Mouse (Mus musculus) bone marrow, adult 2 months (tissue): ENCODE data around the gene Ldlrad1. TPM values are rescaled to one million over a fixed set of nuclear protein-coding genes. Genes with fewer than 3 reads are reported as not detected.

Source experiments
- H3K27ac ChIP-seq: fragments of 200-500 bp; 2 replicates; pipeline ENCODE4 v1.5.1; 2012; ENCODE audit warnings: low read depth, mild to moderate bottlenecking, control low read depth, inconsistent platforms, low read length; ENCODE audit not compliant: control insufficient read depth, poor library complexity, insufficient read depth
- H3K4me1 ChIP-seq: fragments of 200-500 bp; 2 replicates; pipeline ENCODE4 v1.6.1; 2011; ENCODE audit warnings: low read length; ENCODE audit not compliant: control insufficient read depth, insufficient read depth
- H3K4me3 ChIP-seq: fragments of 200-500 bp; replicated peaks from 2 replicates; pipeline ENCODE3; 2011; ENCODE audit warnings: mild to moderate bottlenecking, low read depth, low read length, control low read depth; ENCODE audit not compliant: control insufficient read depth
- CTCF ChIP-seq: fragments of 200-500 bp; IDR thresholded peaks from 2 replicates; pipeline ENCODE4 v1.5.1; 2011; ENCODE audit warnings: low read length, control low read depth; ENCODE audit not compliant: control insufficient read depth, insufficient read depth
- POLR2A ChIP-seq: fragments of 200-500 bp; IDR thresholded peaks from 2 replicates; pipeline ENCODE4 v1.6.1; 2011; ENCODE audit warnings: low read depth, mild to moderate bottlenecking, control low read depth, low read length, borderline replicate concordance; ENCODE audit not compliant: control insufficient read depth
- WGBS: fragments of 180-500 bp; shearing (Covaris S2); methylation state at CpG from one replicate; pipeline ENCODE4 v1.1.7; 2018; 5-methylcytosine and 5-hydroxymethylcytosine counted together
- polyA plus RNA-seq: library from polyadenylated mRNA; stranded (reverse); fragments of >200 nt; gene quantifications from 2 replicates; pipeline ENCODE4 v1.2.4, GENCODE M21; 2011; ENCODE audit warnings: low replicate concordance; ENCODE audit not compliant: missing spikeins, insufficient read depth, insufficient read length

The Ldlrad1 gene
- polyA plus RNA-seq, 1 experiment: not detected

DNA sequence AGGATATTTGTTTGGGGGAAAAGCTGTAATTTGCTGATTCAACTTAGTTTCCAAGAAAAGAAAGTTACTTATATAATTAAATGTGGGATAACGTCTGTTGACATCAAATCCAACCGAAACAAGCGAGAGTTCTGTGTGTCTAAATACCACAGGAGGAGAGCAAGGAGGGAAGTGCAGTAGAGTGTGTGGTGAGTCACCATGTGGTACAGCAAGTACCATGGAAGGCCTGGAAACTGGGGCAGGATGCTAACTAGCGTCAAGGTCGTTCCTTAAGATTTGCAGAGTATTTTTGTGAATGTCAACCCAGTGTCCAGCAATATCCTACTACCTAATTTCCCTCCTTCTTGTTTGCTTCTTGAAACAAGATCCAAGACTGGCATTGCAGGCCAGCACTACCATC is 10.9 kb upstream of the Ldlrad1 start:
- H3K27ac ChIP-seq: no peak overlapping the region
- WGBS: 89% methylated on average over 5 of the region's 5 CpGs
- TF ChIP-seq POLR2A: no peak
- no peak for TF ChIP-seq CTCF
- H3K4me3 ChIP-seq: no peak overlapping the region
- no peaks in the 10 kb centered on the region; the same call in 1 of the 2 replicates for H3K4me1 ChIP-seq

DNA sequence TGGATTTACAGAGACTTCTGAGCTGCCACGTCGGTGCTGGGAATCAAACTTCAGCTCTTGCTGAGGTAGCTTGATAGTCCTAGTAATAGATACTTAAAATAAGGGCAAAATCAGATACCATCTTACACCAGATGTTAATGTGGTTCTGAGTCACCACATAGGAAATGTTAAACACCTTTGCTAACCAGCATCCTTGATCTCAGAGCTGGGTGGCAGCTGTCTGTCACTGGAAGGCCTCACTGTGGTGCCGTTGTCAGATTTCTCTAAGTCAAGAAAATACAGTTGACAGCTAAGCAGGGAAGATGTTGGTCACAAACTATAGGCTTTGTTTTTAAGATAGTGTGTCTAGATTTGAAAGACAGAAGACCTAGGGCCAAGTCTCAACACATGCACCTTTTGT is 7.2 kb upstream of the Ldlrad1 start:
- Histone ChIP-seq H3K27ac (no peak overlapping the region), H3K4me1 (no peaks in the 10 kb centered on the region; the same call in 1 of the 2 replicates), H3K4me3 (no peak overlapping the region)
- TF ChIP-seq POLR2A (no peak), CTCF (no peak)
- 93% methylated on average over 3 of the region's 3 CpGs for WGBS

DNA sequence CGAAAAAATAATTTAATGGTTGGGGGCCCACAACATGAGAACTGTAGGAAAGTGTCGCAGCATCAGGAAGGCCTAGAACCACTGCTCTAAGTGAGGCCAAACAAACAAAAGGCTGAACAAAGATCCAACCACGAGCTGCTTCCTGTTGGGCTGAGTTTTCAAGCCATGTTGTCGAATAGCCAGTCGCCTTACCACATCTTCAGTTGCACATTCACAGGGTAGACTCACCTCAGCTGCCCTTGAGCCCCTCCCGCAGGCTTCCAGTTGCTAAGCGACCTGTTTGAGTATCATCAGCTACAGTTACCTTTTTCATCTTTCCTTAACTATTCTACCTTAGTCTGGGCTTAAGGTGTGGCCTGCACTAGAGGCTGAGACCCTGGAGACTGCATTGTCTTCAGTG is 6.0 kb upstream of the Ldlrad1 start:
- TF ChIP-seq CTCF: no peak
- TF ChIP-seq POLR2A: no peak
- WGBS: 69% methylated on average over 7 of the region's 7 CpGs
- Histone ChIP-seq H3K4me1 (no peaks in the 10 kb centered on the region; the same call in 1 of the 2 replicates), H3K27ac (no peak overlapping the region), H3K4me3 (no peak overlapping the region)

DNA sequence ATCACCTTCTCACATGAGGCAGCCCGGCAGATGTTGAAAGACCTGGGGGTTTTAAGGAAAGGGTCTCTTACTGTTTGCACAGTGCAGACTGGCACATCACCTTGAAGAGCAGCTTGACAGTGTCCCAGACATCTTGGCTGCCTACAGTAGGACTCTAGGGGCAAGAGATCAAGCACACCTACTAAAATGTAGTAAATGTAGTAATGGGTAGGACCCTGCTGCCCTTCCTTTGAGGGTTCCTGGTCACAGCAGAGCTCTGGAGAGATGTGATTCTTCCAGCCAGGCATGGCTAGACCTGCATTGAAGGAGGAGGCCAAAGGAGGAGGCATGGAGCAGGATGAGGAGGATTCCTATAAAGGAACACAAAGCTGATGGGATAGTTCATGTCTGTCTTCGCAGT is 2.0 kb upstream of the Ldlrad1 start:
- no peak overlapping the region for H3K27ac ChIP-seq
- no peak overlapping the region for H3K4me3 ChIP-seq
- 97% methylated on average over 2 of the region's 2 CpGs for WGBS
- no peaks in the 10 kb centered on the region; the same call in 1 of the 2 replicates for H3K4me1 ChIP-seq
- TF ChIP-seq POLR2A (no peak), CTCF (no peak)

DNA sequence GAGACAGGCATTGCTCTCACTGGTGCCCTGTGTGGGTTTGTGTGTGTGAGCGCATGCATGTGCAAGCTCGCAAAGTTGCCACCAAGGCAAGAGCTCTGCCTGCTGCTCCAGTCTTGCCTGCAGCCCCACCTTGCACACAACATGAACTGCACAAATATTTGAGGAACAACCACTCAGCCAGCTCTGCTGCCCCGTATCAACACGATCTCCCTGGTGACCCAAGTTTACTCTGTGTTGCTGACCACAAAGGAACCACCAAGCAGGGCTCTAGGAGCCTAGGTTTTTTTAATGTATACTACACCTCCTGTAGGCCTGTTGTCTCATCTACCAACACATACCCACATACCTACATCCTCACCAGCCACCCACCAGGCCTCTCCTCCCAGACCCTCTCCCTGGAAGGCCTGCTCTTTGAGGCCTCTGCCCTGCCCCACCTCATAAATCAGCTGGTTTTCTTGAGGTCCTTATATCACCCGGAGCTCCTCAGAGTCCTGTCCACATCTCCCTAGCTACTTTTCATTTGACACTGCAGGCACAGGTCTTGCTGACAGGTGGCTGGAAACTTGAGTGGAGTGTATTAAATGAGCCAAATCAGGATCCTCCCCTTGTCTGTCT is 1.6 kb downstream of the Ldlrad1 start:
- TF ChIP-seq CTCF (no peak), POLR2A (no peak)
- no peak overlapping the region for H3K27ac ChIP-seq
- peaks cover 4% of the 10 kb centered on the region for H3K4me1 ChIP-seq
- no peak overlapping the region for H3K4me3 ChIP-seq
- 7% methylated on average over 5 of the region's 5 CpGs for WGBS

DNA sequence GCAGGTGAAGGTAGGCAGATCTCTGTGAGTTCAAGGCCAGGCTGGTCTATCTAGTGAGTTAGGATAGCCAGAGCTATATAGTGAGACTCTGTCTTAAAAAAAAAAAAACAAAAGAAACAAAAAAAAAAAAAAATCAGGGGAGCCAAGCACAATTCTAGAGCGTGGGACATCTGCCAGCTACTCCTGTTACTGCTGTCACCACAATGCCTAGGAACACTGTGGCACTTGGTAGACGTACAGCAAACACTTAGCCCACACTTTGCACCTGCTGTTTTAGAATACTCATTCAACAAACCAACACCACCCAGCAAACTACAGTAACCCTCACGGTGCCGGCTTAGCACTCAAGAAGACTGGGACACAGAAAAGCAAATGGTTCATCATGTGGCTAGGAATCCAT is 2.5 kb downstream of the Ldlrad1 start:
- H3K4me1 ChIP-seq: peaks cover 4% of the 10 kb centered on the region
- H3K27ac ChIP-seq: no peak overlapping the region
- no peak overlapping the region for H3K4me3 ChIP-seq
- no peak for TF ChIP-seq POLR2A
- TF ChIP-seq CTCF: no peak
- WGBS: 84% methylated on average over 4 of the region's 4 CpGs

DNA sequence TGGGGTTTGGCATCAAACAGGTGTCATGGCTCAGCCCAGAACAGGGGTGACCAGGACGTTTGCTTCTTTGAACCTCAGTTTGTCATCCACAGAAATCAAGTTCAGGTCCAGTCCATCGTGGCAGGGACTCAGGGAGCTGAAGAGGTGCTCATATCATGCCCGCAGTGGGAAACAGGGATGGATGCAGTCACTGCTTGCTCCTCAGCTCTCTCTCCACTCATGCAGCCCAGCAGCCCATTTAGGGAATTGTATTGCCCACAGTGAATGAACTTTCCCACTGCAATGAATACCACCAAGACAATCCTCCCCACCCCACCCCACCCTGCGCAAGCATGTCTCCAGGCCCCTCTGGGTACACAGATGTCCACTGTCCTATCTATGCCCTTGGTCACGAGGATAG is 3.0 kb downstream of the Ldlrad1 start:
- peaks cover 4% of the 10 kb centered on the region for H3K4me1 ChIP-seq
- 81% methylated on average over 5 of the region's 5 CpGs for WGBS
- H3K4me3 ChIP-seq: no peak overlapping the region
- no peak overlapping the region for H3K27ac ChIP-seq
- no peak for TF ChIP-seq CTCF
- TF ChIP-seq POLR2A: no peak

DNA sequence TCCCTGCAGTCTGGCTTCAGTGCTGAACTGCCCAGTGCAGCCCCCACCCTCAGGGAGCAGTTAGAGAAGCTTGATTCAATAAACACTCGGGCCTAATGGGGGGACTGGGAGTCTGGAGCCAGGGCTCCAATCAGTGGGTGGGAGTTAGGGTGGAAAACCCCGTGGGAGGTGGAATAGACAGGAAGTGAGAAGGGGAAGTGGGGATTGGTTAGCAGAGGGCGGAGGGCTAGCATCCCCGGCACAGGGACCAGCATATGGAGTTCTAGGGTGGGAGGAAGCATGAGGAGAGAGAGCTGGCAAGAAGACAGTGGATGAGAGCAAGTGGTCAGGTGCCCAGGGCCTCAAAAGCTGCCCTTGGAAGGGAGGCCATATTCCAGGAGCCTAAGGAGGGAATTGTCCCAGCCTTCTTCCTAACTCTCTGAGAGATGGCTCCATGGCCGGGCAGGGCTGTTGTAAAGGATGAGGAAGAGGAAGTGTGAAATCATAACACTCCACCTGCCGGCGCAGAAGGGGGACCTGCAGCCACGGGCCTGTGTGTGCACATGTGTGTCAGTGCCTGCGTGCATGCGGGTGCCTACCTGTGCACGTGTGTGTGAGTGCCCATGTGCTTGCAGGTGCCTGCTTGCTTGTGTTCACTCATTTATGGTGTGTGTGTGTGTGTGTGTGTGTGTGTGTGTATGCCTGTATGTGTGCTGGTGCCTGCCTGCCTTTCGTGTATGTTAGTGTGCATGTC is 4.5 kb downstream of the Ldlrad1 start:
- no peak overlapping the region for H3K4me3 ChIP-seq
- peaks cover 5% of the 10 kb centered on the region for H3K4me1 ChIP-seq
- no peak for TF ChIP-seq POLR2A
- peak; percentile 41; the same call in 1 of the 2 replicates for TF ChIP-seq CTCF
- WGBS: 35% methylated on average over 12 of the region's 12 CpGs
- H3K27ac ChIP-seq: peak overlapping the region; percentile 12; the same call in 1 of the 2 replicates
